Mouse (Mus musculus) neural tube, embryonic 11.5 days (tissue): Measurements from ENCODE around the gene Vldlr. TPM values are rescaled to one million over a fixed set of nuclear protein-coding genes. Genes with fewer than 3 reads are reported as not detected.

ENCODE experiments used
- ATAC-seq: fragments of 200-750 bp; cut with Nextera tagmentation; 2 replicates; pipeline ENCODE4 v1.8.0; 2017; ENCODE audit warnings: moderate number of reproducible peaks, mild to moderate bottlenecking, moderate TSS enrichment, moderate library complexity; ENCODE audit not compliant: insufficient read depth, low FRiP score, low TSS enrichment
- DNase-seq: peaks from one replicate; pipeline ENCODE4 v3.0.0-alpha.2; 2015; ENCODE audit warnings: low spot score
- H3K27ac ChIP-seq: fragments of 300-500 bp; sonication (generic); 2 replicates; pipeline ENCODE4 v1.5.1; 2014; ENCODE audit warnings: low read depth, mild to moderate bottlenecking, low read length
- H3K27me3 ChIP-seq: fragments of 300-500 bp; sonication (generic); 2 replicates; pipeline ENCODE4 v1.6.1; 2014; ENCODE audit warnings: mild to moderate bottlenecking, low read length, mixed read lengths; ENCODE audit not compliant: control insufficient read depth, insufficient read depth
- H3K36me3 ChIP-seq: fragments of 300-500 bp; sonication (generic); 2 replicates; pipeline ENCODE4 v1.6.1; 2014; ENCODE audit warnings: mild to moderate bottlenecking, low read length, moderate library complexity, mixed read lengths; ENCODE audit not compliant: control insufficient read depth, insufficient read depth
- H3K4me1 ChIP-seq: fragments of 300-500 bp; sonication (generic); 2 replicates; pipeline ENCODE4 v1.6.1; 2014; ENCODE audit warnings: low read length, mixed read lengths; ENCODE audit not compliant: control insufficient read depth, insufficient read depth
- H3K4me2 ChIP-seq: fragments of 300-500 bp; sonication (generic); 2 replicates; pipeline ENCODE4 v1.6.1; 2014; ENCODE audit warnings: low read depth, mild to moderate bottlenecking, moderate library complexity
- H3K4me3 ChIP-seq: fragments of 300-500 bp; sonication (generic); 2 replicates; pipeline ENCODE4 v1.5.1; 2014; ENCODE audit warnings: low read depth, low read length
- H3K9ac ChIP-seq: fragments of 300-500 bp; sonication (generic); 2 replicates; pipeline ENCODE4 v1.6.1; 2014; ENCODE audit warnings: mild to moderate bottlenecking, low read length
- H3K9me3 ChIP-seq: fragments of 300-500 bp; sonication (generic); 2 replicates; pipeline ENCODE4 v1.6.1; 2016; ENCODE audit warnings: low read length; ENCODE audit not compliant: control insufficient read depth
- WGBS: fragments of 180-500 bp; shearing (Covaris S2); extraction: QIAGEN DNeasy Blood & Tissue Kit; methylation state at CpG from one replicate; pipeline ENCODE4 v1.1.7; 2014; 5-methylcytosine and 5-hydroxymethylcytosine counted together
- polyA plus RNA-seq: library from polyadenylated mRNA; unstranded; fragments of >200 nt; fragmentation: Nextera tagmentation; extraction: Ambion mirVana; gene quantifications from 2 replicates; pipeline ENCODE4 v1.2.1, GENCODE M21; 2014

The Vldlr gene
- polyA plus RNA-seq, 1 experiment from 2014 or later = 14.3 TPM

- Histone ChIP-seq H3K27me3 (no peaks in the 10 kb centered on the region), H3K4me1 (no peaks in the 10 kb centered on the region), H3K9ac (no peak overlapping the region), H3K4me3 (no peak overlapping the region), H3K4me2 (no peak overlapping the region), H3K36me3 (no peaks in the 10 kb centered on the region), H3K27ac (no peak overlapping the region), H3K9me3 (no peaks in the 10 kb centered on the region)
- no peak for ATAC-seq
- no peak for DNase-seq
- 80% methylated on average over 6 of the region's 6 CpGs for WGBS
These were observed 6.8 kb downstream of the Vldlr start for GRCm38 (mm10) chr19:27223046-27223445.

GRCm38 (mm10) chr19:27224356-27224755 lies 8.1 kb downstream of the Vldlr start:
- no peaks in the 10 kb centered on the region for H3K4me1 ChIP-seq
- no peaks in the 10 kb centered on the region for H3K9me3 ChIP-seq
- 73% methylated on average over 1 of the region's 1 CpGs for WGBS
- DNase-seq = no peak
- no peaks in the 10 kb centered on the region for H3K27me3 ChIP-seq
- ATAC-seq = no peak
- no peak overlapping the region for H3K4me2 ChIP-seq
- H3K36me3 ChIP-seq = no peaks in the 10 kb centered on the region
- no peak overlapping the region for H3K9ac ChIP-seq
- no peak overlapping the region for H3K27ac ChIP-seq
- no peak overlapping the region for H3K4me3 ChIP-seq

- H3K4me2 ChIP-seq = no peak overlapping the region
- no peaks in the 10 kb centered on the region for H3K4me1 ChIP-seq
- H3K4me3 ChIP-seq = no peak overlapping the region
- no peak overlapping the region for H3K27ac ChIP-seq
- 75% methylated on average over 3 of the region's 3 CpGs for WGBS
- H3K27me3 ChIP-seq = no peaks in the 10 kb centered on the region
- no peak for DNase-seq
- no peak overlapping the region for H3K9ac ChIP-seq
- no peak for ATAC-seq
- H3K9me3 ChIP-seq = no peaks in the 10 kb centered on the region
- H3K36me3 ChIP-seq = no peaks in the 10 kb centered on the region
These were observed 10.3 kb downstream of the Vldlr start for GRCm38 (mm10) chr19:27226626-27227025.

GRCm38 (mm10) chr19:27227131-27227530 lies 10.8 kb downstream of the Vldlr start:
- WGBS = 57% methylated on average over 4 of the region's 4 CpGs
- no peak overlapping the region for H3K4me2 ChIP-seq
- no peak for ATAC-seq

GRCm38 (mm10) chr19:27228254-27228653 lies 12.0 kb downstream of the Vldlr start:
- H3K4me3 ChIP-seq = no peak overlapping the region
- no peak for DNase-seq
- H3K9me3 ChIP-seq = no peaks in the 10 kb centered on the region
- 89% methylated on average over 1 of the region's 1 CpGs for WGBS
- no peaks in the 10 kb centered on the region for H3K36me3 ChIP-seq
- no peak for ATAC-seq
- H3K4me2 ChIP-seq = no peak overlapping the region
- H3K4me1 ChIP-seq = no peaks in the 10 kb centered on the region
- no peaks in the 10 kb centered on the region for H3K27me3 ChIP-seq
- no peak overlapping the region for H3K9ac ChIP-seq
- no peak overlapping the region for H3K27ac ChIP-seq

More at GRCm38 (mm10) chr19:27227131-27227530, 10.8 kb downstream of the Vldlr start:
- Histone ChIP-seq H3K36me3 (no peaks in the 10 kb centered on the region), H3K4me1 (no peaks in the 10 kb centered on the region), H3K27me3 (no peaks in the 10 kb centered on the region), H3K9me3 (no peaks in the 10 kb centered on the region), H3K9ac (no peak overlapping the region), H3K4me3 (no peak overlapping the region), H3K27ac (no peak overlapping the region)
- DNase-seq = no peak

GRCm38 (mm10) chr19:27233386-27233785 lies 17.1 kb downstream of the Vldlr start:
- 91% methylated on average over 2 of the region's 2 CpGs for WGBS
- DNase-seq (no peak), ATAC-seq (no peak)
- no peak overlapping the region for H3K9ac ChIP-seq
- H3K9me3 ChIP-seq = no peaks in the 10 kb centered on the region
- H3K27ac ChIP-seq = no peak overlapping the region
- H3K4me3 ChIP-seq = no peak overlapping the region
- H3K36me3 ChIP-seq = no peaks in the 10 kb centered on the region; the same call in 1 of the 2 replicates
- no peaks in the 10 kb centered on the region for H3K27me3 ChIP-seq
- H3K4me2 ChIP-seq = no peak overlapping the region
- no peaks in the 10 kb centered on the region for H3K4me1 ChIP-seq

- Histone ChIP-seq H3K4me1 (no peaks in the 10 kb centered on the region), H3K4me2 (no peak overlapping the region), H3K9ac (no peak overlapping the region), H3K9me3 (no peaks in the 10 kb centered on the region), H3K27ac (no peak overlapping the region), H3K27me3 (no peaks in the 10 kb centered on the region), H3K36me3 (no peaks in the 10 kb centered on the region; the same call in 1 of the 2 replicates), H3K4me3 (no peak overlapping the region)
- ATAC-seq (no peak), DNase-seq (no peak)
- WGBS = 93% methylated on average over 4 of the region's 4 CpGs
These were observed 23.6 kb downstream of the Vldlr start for GRCm38 (mm10) chr19:27239913-27240312.

GRCm38 (mm10) chr19:27243527-27243926 lies 27.2 kb downstream of the Vldlr start:
- H3K4me3 ChIP-seq = no peak overlapping the region
- no peaks in the 10 kb centered on the region; the same call in 1 of the 2 replicates for H3K36me3 ChIP-seq
- H3K9me3 ChIP-seq = no peaks in the 10 kb centered on the region
- no peak for ATAC-seq
- no peak overlapping the region for H3K4me2 ChIP-seq
- no peaks in the 10 kb centered on the region for H3K27me3 ChIP-seq
- no peak for DNase-seq
- no peaks in the 10 kb centered on the region for H3K4me1 ChIP-seq
- H3K27ac ChIP-seq = no peak overlapping the region
- WGBS = 92% methylated on average over 4 of the region's 4 CpGs
- no peak overlapping the region for H3K9ac ChIP-seq

- Histone ChIP-seq H3K27ac (no peak overlapping the region), H3K36me3 (no peaks in the 10 kb centered on the region), H3K4me2 (no peak overlapping the region), H3K4me3 (no peak overlapping the region), H3K9me3 (no peaks in the 10 kb centered on the region), H3K9ac (no peak overlapping the region), H3K27me3 (no peaks in the 10 kb centered on the region), H3K4me1 (no peaks in the 10 kb centered on the region)
- DNase-seq (no peak), ATAC-seq (no peak)
- 84% methylated on average over 5 of the region's 5 CpGs for WGBS
These were observed 38.5 kb downstream of the Vldlr start for GRCm38 (mm10) chr19:27254756-27255155.
